Mouse (Mus musculus) midbrain, embryonic 16.5 days (tissue): ENCODE data around the gene Cdk2ap2. TPM values are rescaled to one million over a fixed set of nuclear protein-coding genes. Genes with fewer than 3 reads are reported as not detected.

ENCODE experiments used
- polyA plus RNA-seq: library from polyadenylated mRNA; unstranded; fragments of >200 nt; fragmentation: Nextera tagmentation; extraction: Ambion mirVana; gene quantifications from 2 replicates; pipeline ENCODE4 v1.2.1, GENCODE M21; 2015

Cdk2ap2 gene
- polyA plus RNA-seq, 1 experiment from 2014 or later, result 83.1 TPM

Other genes with a start within 250 kb of the Cdk2ap2 start
- 56.1 and 61.8 TPM in 2 replicates for gene Chka, start 245.4 kb upstream of the Cdk2ap2 start, polyA plus RNA-seq
- 12.5 and 12.6 TPM in 2 replicates for gene Tcirg1, start 190.0 kb upstream of the Cdk2ap2 start, polyA plus RNA-seq
- 229 and 245 TPM in 2 replicates for gene Ndufs8, start 184.4 kb upstream of the Cdk2ap2 start, polyA plus RNA-seq
- 1.8 and 2.0 TPM in 2 replicates for gene Aldh3b1, start 167.4 kb upstream of the Cdk2ap2 start, polyA plus RNA-seq
- 9.7 and 9.9 TPM in 2 replicates for gene Unc93b1, start 162.0 kb upstream of the Cdk2ap2 start, polyA plus RNA-seq
- gene Aldh3b3, start 138.5 kb upstream of the Cdk2ap2 start, polyA plus RNA-seq, result not detected in 2 replicates
- gene Aldh3b2, start 124.9 kb upstream of the Cdk2ap2 start, polyA plus RNA-seq, result 0.60 and 0.82 TPM in 2 replicates
- gene Acy3, start 110.6 kb upstream of the Cdk2ap2 start, polyA plus RNA-seq, result 1.0 and 1.8 TPM in 2 replicates
- gene Tbx10, start 104.4 kb upstream of the Cdk2ap2 start, polyA plus RNA-seq, result not detected in 2 replicates
- gene Nudt8, start 96.6 kb upstream of the Cdk2ap2 start, polyA plus RNA-seq, result 24.5 and 28.8 TPM in 2 replicates
- gene Gm49405, start 96.6 kb upstream of the Cdk2ap2 start, polyA plus RNA-seq, result 6.4 and 6.6 TPM in 2 replicates
- gene Doc2g, start 93.9 kb upstream of the Cdk2ap2 start, polyA plus RNA-seq, result 8.1 and 9.2 TPM in 2 replicates
- 234 and 247 TPM in 2 replicates for gene Ndufv1, start 84.4 kb upstream of the Cdk2ap2 start, polyA plus RNA-seq
- 534 and 577 TPM in 2 replicates for gene Gstp1, start 59.2 kb upstream of the Cdk2ap2 start, polyA plus RNA-seq
- 1.3 and 5.2 TPM in 2 replicates for gene Gstp2, start 51.2 kb upstream of the Cdk2ap2 start, polyA plus RNA-seq
- not detected in 2 replicates for gene Gstp3, start 37.6 kb upstream of the Cdk2ap2 start, polyA plus RNA-seq
- gene Cabp2, start 15.6 kb upstream of the Cdk2ap2 start, polyA plus RNA-seq, result 0.44 TPM in 1 of 2 replicates, not detected in the other
- 105 and 113 TPM in 2 replicates for gene Pitpnm1, start 2.8 kb downstream of the Cdk2ap2 start, polyA plus RNA-seq
- 92.9 and 102 TPM in 2 replicates for gene Aip, start 28.7 kb downstream of the Cdk2ap2 start, polyA plus RNA-seq
- gene Gpr152, start 42.6 kb downstream of the Cdk2ap2 start, polyA plus RNA-seq, result 0.09 TPM in 1 of 2 replicates, not detected in the other
- 0.24 and 0.48 TPM in 2 replicates for gene Cabp4, start 46.9 kb downstream of the Cdk2ap2 start, polyA plus RNA-seq
- 102 and 119 TPM in 2 replicates for gene Coro1b, start 51.4 kb downstream of the Cdk2ap2 start, polyA plus RNA-seq
- gene Ptprcap, start 56.4 kb downstream of the Cdk2ap2 start, polyA plus RNA-seq, result 0.28 TPM in 1 of 2 replicates, not detected in the other
- gene Rps6kb2, start 66.2 kb downstream of the Cdk2ap2 start, polyA plus RNA-seq, result 52.7 and 58.0 TPM in 2 replicates
- 5.2 and 6.7 TPM in 2 replicates for gene Carns1, start 78.3 kb downstream of the Cdk2ap2 start, polyA plus RNA-seq
- 0.58 and 0.67 TPM in 2 replicates for gene Tbc1d10c, start 94.1 kb downstream of the Cdk2ap2 start, polyA plus RNA-seq
- gene Ppp1ca, start 94.9 kb downstream of the Cdk2ap2 start, polyA plus RNA-seq, result 520 and 542 TPM in 2 replicates
- 24.1 and 25.0 TPM in 2 replicates for gene Rad9a, start 104.5 kb downstream of the Cdk2ap2 start, polyA plus RNA-seq
- gene Clcf1, start 117.1 kb downstream of the Cdk2ap2 start, polyA plus RNA-seq, result 0.40 and 0.68 TPM in 2 replicates
- gene AC109138.7, start 117.2 kb downstream of the Cdk2ap2 start, polyA plus RNA-seq, result not detected in 2 replicates
- 18.5 and 19.2 TPM in 2 replicates for gene Pold4, start 134.7 kb downstream of the Cdk2ap2 start, polyA plus RNA-seq
- gene Ssh3, start 172.0 kb downstream of the Cdk2ap2 start, polyA plus RNA-seq, result 14.7 and 19.6 TPM in 2 replicates
- gene Ankrd13d, start 186.0 kb downstream of the Cdk2ap2 start, polyA plus RNA-seq, result 55.6 and 65.7 TPM in 2 replicates
- 24.8 and 26.8 TPM in 2 replicates for gene Grk2, start 209.0 kb downstream of the Cdk2ap2 start, polyA plus RNA-seq